Mouse (Mus musculus) MEL (cell line): ENCODE data around the gene Rbm18. TPM values are rescaled to one million over a fixed set of nuclear protein-coding genes. Genes with fewer than 3 reads are reported as not detected.

Source experiments
- DNase-seq: peaks from one replicate; pipeline ENCODE4 v3.0.0; 2011; ENCODE audit warnings: low read depth, low spot score
- H3K27ac ChIP-seq: 2 replicates; pipeline ENCODE4 v1.5.1; 2012; ENCODE audit warnings: low read depth, mild to moderate bottlenecking, control low read depth, low read length, moderate library complexity; ENCODE audit not compliant: control insufficient read depth
- H3K27me3 ChIP-seq, 2 experiments: fragments of 150-350 bp in 1 of 2; sonication (generic) in 1 of 2; 2 replicates each; pipeline ENCODE4 v1.6.1; 2012; ENCODE audit warnings: low read length in 2 of 2, mild to moderate bottlenecking in 2 of 2, improper control_type of control experiment in 1 of 2, moderate library complexity in 1 of 2; ENCODE audit not compliant: insufficient read depth in 2 of 2, control insufficient read depth in 1 of 2
- H3K36me3 ChIP-seq, 2 experiments: 2 replicates each; pipeline ENCODE4 v1.6.1; 2012 to 2014; ENCODE audit warnings: low read length in 2 of 2, improper control_type of control experiment in 1 of 2, inconsistent platforms in 1 of 2, mild to moderate bottlenecking in 1 of 2; ENCODE audit not compliant: insufficient read depth in 2 of 2, control insufficient read depth in 1 of 2
- H3K4me1 ChIP-seq, 2 experiments: fragments of 150-350 bp in 1 of 2; sonication (generic) in 1 of 2; 2 replicates each; pipeline ENCODE4 v1.6.1; 2012; ENCODE audit warnings: low read length in 2 of 2, improper control_type of control experiment in 1 of 2, mild to moderate bottlenecking in 1 of 2; ENCODE audit not compliant: insufficient read depth in 2 of 2, control insufficient read depth in 1 of 2
- H3K4me3 ChIP-seq, 2 experiments: fragments of 150-350 bp in 1 of 2; sonication (generic) in 1 of 2; 2 replicates each; pipeline ENCODE4 v1.5.1; 2012; ENCODE audit warnings: low read depth in 2 of 2, low read length in 2 of 2, mild to moderate bottlenecking in 2 of 2, moderate library complexity in 2 of 2, control low read depth in 1 of 2, improper control_type of control experiment in 1 of 2; ENCODE audit not compliant: control insufficient read depth in 1 of 2, insufficient read depth in 1 of 2
- H3K79me2 ChIP-seq: 2 replicates; pipeline ENCODE4 v1.6.1; 2012; ENCODE audit warnings: mild to moderate bottlenecking, low read length, moderate library complexity; ENCODE audit not compliant: control insufficient read depth, poor library complexity, insufficient read depth
- H3K9ac ChIP-seq: 2 replicates; pipeline ENCODE4 v1.6.1; 2012; ENCODE audit warnings: low read depth, mild to moderate bottlenecking, control low read depth, low read length, moderate library complexity; ENCODE audit not compliant: control insufficient read depth, poor library complexity, severe bottlenecking
- H3K9me3 ChIP-seq: fragments of 150-350 bp; sonication (generic); replicated peaks from 2 replicates; pipeline ENCODE4 v1.6.1; 2012; ENCODE audit warnings: mild to moderate bottlenecking, low read length, improper control_type of control experiment, moderate library complexity; ENCODE audit not compliant: insufficient read depth
- BHLHE40 ChIP-seq: IDR thresholded peaks from 2 replicates; pipeline ENCODE4 v1.6.1; 2012; ENCODE audit warnings: low read depth, mild to moderate bottlenecking, inconsistent platforms, low read length, improper control_type of control experiment, borderline replicate concordance
- CHD1 ChIP-seq: IDR thresholded peaks from 2 replicates; pipeline ENCODE4 v1.6.1; 2012; ENCODE audit warnings: low read depth, mild to moderate bottlenecking, inconsistent platforms, low read length, improper control_type of control experiment
- CTCF ChIP-seq, 3 experiments: IDR thresholded peaks in 2 of 3; conservative IDR thresholded peaks in 1 of 3; 2 replicates each; pipeline ENCODE4 v1.5.1; 2011 to 2012; ENCODE audit warnings: low read length in 3 of 3, low read depth in 2 of 3, mild to moderate bottlenecking in 2 of 3, improper control_type of control experiment in 1 of 3, inconsistent platforms in 1 of 3, mixed read lengths in 1 of 3, moderate library complexity in 1 of 3; ENCODE audit not compliant: control insufficient read depth in 1 of 3, insufficient read depth in 1 of 3, poor library complexity in 1 of 3, severe bottlenecking in 1 of 3
- E2F4 ChIP-seq: IDR thresholded peaks from 2 replicates; pipeline ENCODE4 v1.6.1; 2011; ENCODE audit warnings: low read depth, low read length, improper control_type of control experiment, borderline replicate concordance
- ETS1 ChIP-seq: IDR thresholded peaks from 2 replicates; pipeline ENCODE4 v1.6.1; 2012; ENCODE audit warnings: low read depth, mild to moderate bottlenecking, inconsistent platforms, low read length, improper control_type of control experiment, moderate library complexity
- GABPA ChIP-seq: IDR thresholded peaks from 2 replicates; pipeline ENCODE4 v1.6.1; 2012; ENCODE audit warnings: low read depth, mild to moderate bottlenecking, inconsistent platforms, low read length, improper control_type of control experiment, moderate library complexity
- GATA1 ChIP-seq: IDR thresholded peaks from 2 replicates; pipeline ENCODE4 v1.6.1; 2011; ENCODE audit warnings: low read depth, low read length, improper control_type of control experiment
- HCFC1 ChIP-seq: IDR thresholded peaks from 2 replicates; pipeline ENCODE4 v1.6.1; 2012; ENCODE audit warnings: low read depth, mild to moderate bottlenecking, inconsistent platforms, low read length, improper control_type of control experiment, moderate library complexity
- JUND ChIP-seq: IDR thresholded peaks from 2 replicates; pipeline ENCODE4 v1.6.1; 2011; ENCODE audit warnings: low read depth, mild to moderate bottlenecking, improper control_type of control experiment, low read length
- KAT2A ChIP-seq: conservative IDR thresholded peaks from 2 replicates; pipeline ENCODE4 v1.6.1; 2012; ENCODE audit warnings: low read depth, low read length, improper control_type of control experiment, inconsistent platforms
- MAFK ChIP-seq: IDR thresholded peaks from 2 replicates; pipeline ENCODE4 v1.6.1; 2011; ENCODE audit warnings: low read depth, mild to moderate bottlenecking, low read length, improper control_type of control experiment, borderline replicate concordance
- MAX ChIP-seq: IDR thresholded peaks from 2 replicates; pipeline ENCODE4 v1.6.1; 2011; ENCODE audit warnings: low read length, improper control_type of control experiment
- MAZ ChIP-seq: IDR thresholded peaks from 2 replicates; pipeline ENCODE4 v1.6.1; 2012; ENCODE audit warnings: low read depth, mild to moderate bottlenecking, inconsistent platforms, low read length, improper control_type of control experiment
- MEF2A ChIP-seq: IDR thresholded peaks from 2 replicates; pipeline ENCODE4 v1.6.1; 2014; ENCODE audit warnings: low read depth, mild to moderate bottlenecking, inconsistent platforms, low read length, improper control_type of control experiment; ENCODE audit not compliant: poor library complexity, insufficient replicate concordance, severe bottlenecking; ENCODE audit errors: extremely low read depth
- MYC ChIP-seq: IDR thresholded peaks from 2 replicates; pipeline ENCODE4 v1.6.1; 2011; ENCODE audit warnings: low read depth, mild to moderate bottlenecking, low read length, improper control_type of control experiment, moderate library complexity
- NELFE ChIP-seq: IDR thresholded peaks from 2 replicates; pipeline ENCODE4 v1.6.1; 2011; ENCODE audit warnings: low read depth, low read length, improper control_type of control experiment
- NRF1 ChIP-seq: IDR thresholded peaks from 2 replicates; pipeline ENCODE4 v1.6.1; 2014; ENCODE audit warnings: low read depth, mild to moderate bottlenecking, inconsistent platforms, low read length, improper control_type of control experiment, moderate library complexity; ENCODE audit not compliant: poor library complexity, insufficient read depth, severe bottlenecking
- POLR2A ChIP-seq, 2 experiments: IDR thresholded peaks; 2 replicates each; pipeline ENCODE4 v1.6.1; 2011 to 2012; ENCODE audit warnings: low read length in 2 of 2, mild to moderate bottlenecking in 2 of 2, control low read depth in 1 of 2, improper control_type of control experiment in 1 of 2, low read depth in 1 of 2, moderate library complexity in 1 of 2; ENCODE audit not compliant: control insufficient read depth in 1 of 2, insufficient read depth in 1 of 2, poor library complexity in 1 of 2
- POLR2AphosphoS2 ChIP-seq: IDR thresholded peaks from 2 replicates; pipeline ENCODE4 v1.6.1; 2011; ENCODE audit warnings: low read length, improper control_type of control experiment
- POLR2AphosphoS5 ChIP-seq: IDR thresholded peaks from 2 replicates; pipeline ENCODE4 v1.6.1; 2012; ENCODE audit warnings: low read depth, borderline replicate concordance, mild to moderate bottlenecking, inconsistent platforms, low read length, moderate library complexity, mixed read lengths
- RAD21 ChIP-seq: IDR thresholded peaks from 2 replicates; pipeline ENCODE4 v1.6.1; 2011; ENCODE audit warnings: mild to moderate bottlenecking, low read depth, low read length, improper control_type of control experiment
- RCOR1 ChIP-seq: IDR thresholded peaks from 2 replicates; pipeline ENCODE4 v1.6.1; 2012; ENCODE audit warnings: low read depth, mild to moderate bottlenecking, inconsistent platforms, low read length, improper control_type of control experiment
- SIN3A ChIP-seq: IDR thresholded peaks from 2 replicates; pipeline ENCODE4 v1.6.1; 2012; ENCODE audit warnings: low read length, improper control_type of control experiment, inconsistent platforms
- SMC3 ChIP-seq: IDR thresholded peaks from 2 replicates; pipeline ENCODE4 v1.6.1; 2011; ENCODE audit warnings: low read depth, low read length, improper control_type of control experiment
- TBP ChIP-seq: IDR thresholded peaks from 2 replicates; pipeline ENCODE4 v1.8.0; 2011; ENCODE audit warnings: low read depth, low read length, improper control_type of control experiment
- TCF12 ChIP-seq: IDR thresholded peaks from 2 replicates; pipeline ENCODE4 v1.6.1; 2014; ENCODE audit warnings: low read depth, mild to moderate bottlenecking, inconsistent platforms, low read length, improper control_type of control experiment, moderate library complexity
- USF2 ChIP-seq, 2 experiments: IDR thresholded peaks; 2 replicates each; pipeline ENCODE4 v1.6.1; 2011 to 2012; ENCODE audit warnings: improper control_type of control experiment in 2 of 2, low read length in 2 of 2, borderline replicate concordance in 1 of 2, inconsistent platforms in 1 of 2, low read depth in 1 of 2, mild to moderate bottlenecking in 1 of 2; ENCODE audit not compliant: insufficient read depth in 1 of 2
- ZKSCAN1 ChIP-seq: IDR thresholded peaks from 2 replicates; pipeline ENCODE4 v1.6.1; 2012; ENCODE audit warnings: low read depth, mild to moderate bottlenecking, inconsistent platforms, low read length, improper control_type of control experiment, moderate library complexity
- ZNF384 ChIP-seq: IDR thresholded peaks from 2 replicates; pipeline ENCODE4 v1.6.1; 2012; ENCODE audit warnings: low read depth, mild to moderate bottlenecking, inconsistent platforms, low read length, improper control_type of control experiment
- polyA plus RNA-seq, 2 experiments: library from polyadenylated mRNA; stranded (reverse) in 1 of 2; unstranded in 1 of 2; fragments of >175 nt in 1 of 2; fragments of >200 nt in 1 of 2; gene quantifications; 2 replicates each; pipeline versions ENCODE4 v1.2.1 to v1.2.4; 2012; ENCODE audit warnings: low replicate concordance in 2 of 2, low read depth in 1 of 2; ENCODE audit not compliant: insufficient read length in 2 of 2, insufficient read depth in 1 of 2, missing spikeins in 1 of 2
- total RNA-seq: library from RNA; depleted of rRNA; stranded (reverse); fragments of 300-350 nt; gene quantifications from 2 replicates; pipeline ENCODE4 v1.2.3, GENCODE M21; 2012

Rbm18 gene
- total and polyA plus RNA-seq, 3 experiments, result 16.7 to 20.1 TPM; not detected in 1

- TF ChIP-seq KAT2A, result no peak
These were observed 34.6 kb downstream of the Rbm18 start (continued) for GRCm38 (mm10) chr2:36101866-36102558.

GRCm38 (mm10) chr2:36099739-36100138, 36.8 kb downstream of the Rbm18 start:
- no peaks in the 10 kb centered on the region for H3K36me3 ChIP-seq
- H3K4me1 ChIP-seq, result no peaks in the 10 kb centered on the region
- no peaks in the 10 kb centered on the region for H3K9me3 ChIP-seq
- no peak overlapping the region for H3K9ac ChIP-seq
- H3K79me2 ChIP-seq, result no peaks in the 10 kb centered on the region
- no peak overlapping the region for H3K4me3 ChIP-seq
- DNase-seq, result no peak
- TF ChIP-seq RCOR1 (no peak), E2F4 (no peak), KAT2A (no peak), MAZ (no peak), JUND (no peak), CHD1 (no peak), POLR2AphosphoS2 (no peak), ETS1 (no peak), TCF12 (no peak), ZNF384 (no peak), GATA1 (no peak), MAX (no peak), MYC (no peak), POLR2A (IDR thresholded peaks at IDR 0.05; ENCODE audit: control insufficient read depth in 1 of 2, insufficient read depth in 1 of 2, low read depth in 1 of 2, low read length in 2 of 2, poor library complexity in 1 of 2) (no peak), HCFC1 (no peak), MAFK (no peak)
- TF ChIP-seq, all 39 proteins: peak for 0
- Histone ChIP-seq H3K27me3 (peaks cover 0 to 4% of the 10 kb centered on the region in 2 experiments; a peak in 3 of 4 replicates), H3K27ac (no peak overlapping the region)

DNA sequence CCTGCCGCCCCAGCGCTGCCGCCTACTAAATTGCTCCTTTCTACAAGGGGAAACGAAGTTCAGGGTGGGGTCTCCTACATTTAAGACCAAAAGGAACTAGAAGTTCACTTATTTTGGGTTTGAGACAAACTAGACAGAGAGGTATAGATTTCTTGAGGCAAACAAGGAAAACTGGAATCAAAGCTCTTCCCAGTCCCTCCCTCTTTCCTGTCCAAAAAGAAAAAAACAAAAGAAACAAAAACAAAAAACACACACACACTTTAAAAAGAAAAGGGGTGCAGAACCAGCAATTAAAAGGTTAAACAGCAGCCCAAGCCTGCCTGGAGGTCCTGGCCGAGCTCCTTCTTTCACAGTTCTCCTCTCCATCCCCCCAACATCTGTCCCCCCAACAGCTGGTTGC, 38.6 kb downstream of the Rbm18 start:
- peaks cover 0 to 7% of the 10 kb centered on the region in 2 experiments; a peak in 2 of 4 replicates for H3K36me3 ChIP-seq
- no peak overlapping the region for H3K27ac ChIP-seq
- no peak for TF ChIP-seq HCFC1
- no peak for TF ChIP-seq TBP
- no peak for TF ChIP-seq NRF1
- no peak for TF ChIP-seq SMC3
- TF ChIP-seq RCOR1, result no peak
- no peak for TF ChIP-seq CHD1
- no peak for TF ChIP-seq POLR2AphosphoS5
- no peak for TF ChIP-seq GABPA
- TF ChIP-seq CTCF (IDR thresholded peaks at IDR 0.05 in 2 of 3, conservative IDR thresholded peaks at IDR 0.05 in 1 of 3; ENCODE audit: control insufficient read depth in 1 of 3, insufficient read depth in 1 of 3, low read depth in 2 of 3, low read length in 3 of 3, poor library complexity in 1 of 3, severe bottlenecking in 1 of 3), result no peak
- TF ChIP-seq SIN3A, result no peak
- no peak for TF ChIP-seq ZKSCAN1
- TF ChIP-seq USF2 (IDR thresholded peaks at IDR 0.05; ENCODE audit: borderline replicate concordance in 1 of 2, insufficient read depth in 1 of 2, low read depth in 1 of 2, low read length in 2 of 2), result no peak
- TF ChIP-seq ZNF384, result no peak
- no peak for TF ChIP-seq MEF2A
- no peak for TF ChIP-seq NELFE
- no peak for TF ChIP-seq MYC
- TF ChIP-seq RAD21, result no peak
- no peak for TF ChIP-seq BHLHE40
- peaks cover 0 to 4% of the 10 kb centered on the region in 2 experiments; a peak in 3 of 4 replicates for H3K27me3 ChIP-seq
- no peaks in the 10 kb centered on the region for H3K79me2 ChIP-seq
- H3K4me3 ChIP-seq, result no peak overlapping the region
- DNase-seq, result no peak
- H3K9me3 ChIP-seq, result no peaks in the 10 kb centered on the region
- no peak overlapping the region for H3K9ac ChIP-seq
- peaks cover 4 to 11% of the 10 kb centered on the region in 2 experiments for H3K4me1 ChIP-seq
